Mouse (Mus musculus) bone marrow macrophage, adult 2 months (primary cell): Measurements from ENCODE around the gene Pcbp4.

Experiments
- CTCF ChIP-seq: IDR thresholded peaks from 2 replicates; pipeline ENCODE4 v1.5.1; 2012; ENCODE audit warnings: low read depth, mild to moderate bottlenecking, low read length, moderate library complexity
- POLR2A ChIP-seq: IDR thresholded peaks from 2 replicates; pipeline ENCODE4 v1.6.1; 2012; ENCODE audit warnings: mild to moderate bottlenecking, low read depth, low read length, borderline replicate concordance

- no peak for TF ChIP-seq POLR2A
- peak; percentile 64 for TF ChIP-seq CTCF
Measured at GRCm38 (mm10) chr9:106421865-106422160, 31.3 kb upstream of the Pcbp4 start.
